24 mouse cellular contexts compared by ENCODE assay signal in the genomic region with DNA sequence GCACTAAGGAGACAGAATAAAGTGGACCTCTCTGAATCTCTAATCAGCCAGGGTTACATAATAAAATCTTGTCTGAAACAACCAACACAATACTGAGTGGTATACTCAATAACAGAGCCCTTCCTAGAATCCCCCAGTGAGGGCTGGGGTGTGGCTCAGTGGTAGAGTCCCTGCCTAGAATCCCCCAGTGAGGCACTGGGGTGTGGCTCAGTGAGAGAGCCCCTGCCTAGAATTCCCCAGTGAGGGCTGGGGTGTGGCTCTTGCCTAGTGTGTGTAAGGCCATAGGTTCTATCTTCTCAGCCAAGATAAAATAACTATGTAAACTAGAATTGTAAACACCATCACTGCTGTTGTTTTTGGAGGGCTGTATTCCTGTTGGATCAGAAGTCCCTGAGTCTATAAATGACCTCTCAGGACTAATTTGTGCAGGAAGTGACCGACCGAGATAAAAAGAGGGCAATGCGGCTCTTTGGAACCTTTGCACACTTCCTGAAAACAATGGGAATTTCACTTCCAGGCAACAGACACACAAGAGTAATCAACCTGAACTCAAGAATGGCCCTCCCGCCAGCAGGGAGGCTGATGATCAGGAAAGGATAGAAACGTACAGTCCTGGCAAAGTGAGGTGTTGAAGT. TPM values are rescaled to one million over a fixed set of nuclear protein-coding genes. Genes with fewer than 3 reads are reported as not detected.
DNase-seq lines count a peak whose midpoint lies in the region; ATAC-seq lines count a peak whose summit lies in the region.
"Had no signal": no experiment of that assay in that cellular context is flagged by ENCODE, and none has a peak within 500 bp of the region (broad histone marks: within the 10 kb centered on the region; RNA-seq: fewer than 3 reads in every experiment).

No protein-coding gene starts in this region.

- 55% methylated on average over 5 of the region's 5 CpGs for WGBS in heart, embryonic 11.5 days (ENCODE audit: insufficient replicate concordance)
- WGBS in kidney, embryonic 15.5 days, result 21% methylated on average over 5 of the region's 5 CpGs
- 66% methylated on average over 5 of the region's 5 CpGs for whole genome bisulfite sequencing in limb, embryonic 10.5 days
- 52% methylated on average over 5 of the region's 5 CpGs for WGBS in hindbrain, embryonic 10.5 days

- peak; percentile 60 for DNase-seq in heart, adult 8-10 months (ENCODE audit: low spot score)
- no peak for DNase-seq in kidney, adult 18-20 months
- peak; percentile 92 for DNase-seq in R1 (ENCODE audit: low read depth, low spot score)
- no peak for DNase-seq in limb, embryonic 10.5 days (ENCODE audit: low spot score)
- DNase-seq in hindbrain, embryonic 10.5 days (ENCODE audit: low spot score), result no peak
- DNase-seq: adrenal gland, postnatal 10 days; B cell, adult 2 months; cerebellum, adult 11 months; cerebellum, postnatal 10 days; left cerebral cortex, postnatal 4 days; liver, embryonic 13.5 days; lung, embryonic 14.5 days; right cerebral cortex, postnatal 14 days; thymus, adult 18-20 months had no signal

- H3K4me1 ChIP-seq in heart, embryonic 11.5 days (ENCODE audit: control insufficient read depth, insufficient read depth, low read length), result no peaks in the 10 kb centered on the region; the same call in 1 of the 2 replicates
- H3K4me1 ChIP-seq in kidney, embryonic 15.5 days, result peaks cover 46% of the 10 kb centered on the region
- peaks cover 49% of the 10 kb centered on the region for H3K4me1 ChIP-seq in limb, embryonic 10.5 days
- H3K4me1 ChIP-seq in hindbrain, embryonic 10.5 days (replicated peaks), result peaks cover 42% of the 10 kb centered on the region

- 0 out of 2 replicates have a peak, but pooled peaks cover 3% of the 10 kb centered on the region for H3K9me3 ChIP-seq in heart, embryonic 11.5 days (replicated peaks; ENCODE audit: control insufficient read depth, low read length)
- H3K9me3 ChIP-seq in kidney, embryonic 15.5 days (replicated peaks), result no peaks in the 10 kb centered on the region
- no peaks in the 10 kb centered on the region for H3K9me3 ChIP-seq in limb, embryonic 10.5 days (replicated peaks)
- peaks cover 6% of the 10 kb centered on the region; the same call in 1 of the 2 replicates for H3K9me3 ChIP-seq in hindbrain, embryonic 10.5 days
- H3K9me3 ChIP-seq: hindbrain, embryonic 15.5 days; intestine, embryonic 15.5 days had no signal

- H3K4me3 ChIP-seq in heart, embryonic 11.5 days (ENCODE audit: low read depth, low read length), result no peak overlapping the region
- no peak overlapping the region for H3K4me3 ChIP-seq in kidney, embryonic 15.5 days (replicated peaks)
- H3K4me3 ChIP-seq in limb, embryonic 10.5 days, result no peak overlapping the region
- no peak overlapping the region for H3K4me3 ChIP-seq in hindbrain, embryonic 10.5 days
- H3K4me3 ChIP-seq: intestine, embryonic 15.5 days had no signal

- H3K4me2 ChIP-seq in heart, embryonic 11.5 days, result no peak overlapping the region
- H3K4me2 ChIP-seq in kidney, embryonic 15.5 days, result 0 out of 2 replicates have a peak overlapping the region, but pooled peaks have one; percentile 93

- H3K27me3 ChIP-seq in heart, embryonic 11.5 days (ENCODE audit: control insufficient read depth, insufficient read depth, low read length), result no peaks in the 10 kb centered on the region; the same call in 1 of the 2 replicates
- no peaks in the 10 kb centered on the region for H3K27me3 ChIP-seq in kidney, embryonic 15.5 days
- no peaks in the 10 kb centered on the region for H3K27me3 ChIP-seq in limb, embryonic 10.5 days (ENCODE audit: low read depth, poor library complexity, severe bottlenecking)
- peaks cover 24% of the 10 kb centered on the region for H3K27me3 ChIP-seq in hindbrain, embryonic 10.5 days (ENCODE audit: insufficient read depth, poor library complexity, severe bottlenecking)
- H3K27me3 ChIP-seq: intestine, embryonic 15.5 days had no signal

- no peak overlapping the region for H3K9ac ChIP-seq in heart, embryonic 11.5 days (ENCODE audit: low read depth, low read length)
- H3K9ac ChIP-seq in kidney, embryonic 15.5 days, result no peak overlapping the region
- H3K9ac ChIP-seq: intestine, embryonic 15.5 days; liver, embryonic 13.5 days had no signal

- H3K36me3 ChIP-seq in heart, embryonic 11.5 days (ENCODE audit: control insufficient read depth, insufficient read depth, low read length), result no peaks in the 10 kb centered on the region
- peaks cover 7% of the 10 kb centered on the region; the same call in 1 of the 2 replicates for H3K36me3 ChIP-seq in kidney, embryonic 15.5 days
- peaks cover under 1% of the 10 kb centered on the region; the same call in 1 of the 2 replicates for H3K36me3 ChIP-seq in limb, embryonic 10.5 days
- H3K36me3 ChIP-seq in hindbrain, embryonic 10.5 days, result peaks cover under 1% of the 10 kb centered on the region; the same call in 1 of the 2 replicates
- H3K36me3 ChIP-seq: hindbrain, embryonic 15.5 days; intestine, embryonic 15.5 days; liver, embryonic 13.5 days had no signal

- no peak for ATAC-seq in heart, embryonic 11.5 days (replicated peaks; ENCODE audit: insufficient number of reproducible peaks, low FRiP score, low TSS enrichment)
- ATAC-seq in kidney, embryonic 15.5 days (replicated peaks; ENCODE audit: low FRiP score), result no peak
- ATAC-seq: activated CD4-positive, CD25-positive, alpha-beta regulatory T cell, adult 4 months; forebrain, embryonic 16.5 days; intestine, embryonic 15.5 days had no signal

- no peak overlapping the region for H3K27ac ChIP-seq in heart, embryonic 11.5 days (ENCODE audit: low read depth, low read length)
- H3K27ac ChIP-seq in kidney, embryonic 15.5 days, result peak overlapping the region; percentile 57
- peak overlapping the region; percentile 83; the same call in 1 of the 2 replicates for H3K27ac ChIP-seq in limb, embryonic 10.5 days
- H3K27ac ChIP-seq in hindbrain, embryonic 10.5 days, result no peak overlapping the region
- H3K27ac ChIP-seq: embryonic facial prominence, embryonic 13.5 days; hindbrain, embryonic 15.5 days; intestine, embryonic 15.5 days; left cerebral cortex, adult 2 months; liver, embryonic 13.5 days; macrophage had no signal

RNA-seq across cellular contexts. Expression of a gene that starts 1.2 kb away (rescaled TPM):
- 1 to 10 TPM; 3.3 to 8.5 (median 7.4) TPM for total RNA-seq in heart, adult 8-10 months (2022)
- 1.3 and 1.4 TPM in 2 replicates for polyA plus RNA-seq in heart, embryonic 11.5 days (2014; fragmentation: Nextera tagmentation; extraction: Ambion mirVana)
- polyA plus RNA-seq in kidney, embryonic 15.5 days (2015; fragmentation: Nextera tagmentation; extraction: Ambion mirVana), result 2.7 and 3.3 TPM in 2 replicates
- polyA plus RNA-seq in limb, embryonic 10.5 days (2016; fragmentation: Nextera tagmentation; extraction: Ambion mirVana), result 6.5 and 8.5 TPM in 2 replicates
- 1.8 and 2.9 TPM in 2 replicates for polyA plus RNA-seq in hindbrain, embryonic 10.5 days (2016; fragmentation: Nextera tagmentation; extraction: Ambion mirVana)
- total RNA-seq: neutrophil, adult 5-6 weeks had no signal

RNA-seq across cellular contexts. Expression of a gene that starts 17.0 kb away (rescaled TPM):
- 10 to 100 TPM; 61.4 to 77.3 (median 68.1) TPM for total RNA-seq in heart, adult 8-10 months (2022)
- 41.2 and 41.6 TPM in 2 replicates for polyA plus RNA-seq in heart, embryonic 11.5 days (2014; fragmentation: Nextera tagmentation; extraction: Ambion mirVana)
- 38.8 and 40.5 TPM in 2 replicates for polyA plus RNA-seq in kidney, embryonic 15.5 days (2015; fragmentation: Nextera tagmentation; extraction: Ambion mirVana)
- 45.7 and 48.7 TPM in 2 replicates for polyA plus RNA-seq in limb, embryonic 10.5 days (2016; fragmentation: Nextera tagmentation; extraction: Ambion mirVana)
- polyA plus RNA-seq in hindbrain, embryonic 10.5 days (2016; fragmentation: Nextera tagmentation; extraction: Ambion mirVana), result 47.8 and 51.1 TPM in 2 replicates

RNA-seq across cellular contexts. Expression of a gene that starts 34.9 kb away (rescaled TPM):
- total RNA-seq in heart, adult 8-10 months (2022), result 10 to 100 TPM; 32.0 to 45.7 (median 35.7) TPM
- polyA plus RNA-seq in heart, embryonic 11.5 days (2014; fragmentation: Nextera tagmentation; extraction: Ambion mirVana), result 5.4 and 6.9 TPM in 2 replicates
- 9.5 and 16.8 TPM in 2 replicates for polyA plus RNA-seq in kidney, embryonic 15.5 days (2015; fragmentation: Nextera tagmentation; extraction: Ambion mirVana)
- 3.2 and 6.4 TPM in 2 replicates for polyA plus RNA-seq in limb, embryonic 10.5 days (2016; fragmentation: Nextera tagmentation; extraction: Ambion mirVana)
- polyA plus RNA-seq in hindbrain, embryonic 10.5 days (2016; fragmentation: Nextera tagmentation; extraction: Ambion mirVana), result 2.8 and 4.9 TPM in 2 replicates

RNA-seq across cellular contexts. Expression of a gene that starts 45.2 kb away (rescaled TPM):
- total RNA-seq in heart, adult 8-10 months (2022), result under 1 TPM; 0.09 to 0.29 (median 0.26) TPM
- 9.0 and 10.8 TPM in 2 replicates for polyA plus RNA-seq in heart, embryonic 11.5 days (2014; fragmentation: Nextera tagmentation; extraction: Ambion mirVana)
- 0.76 and 1.0 TPM in 2 replicates for polyA plus RNA-seq in kidney, embryonic 15.5 days (2015; fragmentation: Nextera tagmentation; extraction: Ambion mirVana)
- 0.06 and 0.09 TPM in 2 replicates for polyA plus RNA-seq in limb, embryonic 10.5 days (2016; fragmentation: Nextera tagmentation; extraction: Ambion mirVana)
- polyA plus RNA-seq in hindbrain, embryonic 10.5 days (2016; fragmentation: Nextera tagmentation; extraction: Ambion mirVana), result 0.95 and 1.3 TPM in 2 replicates
- total RNA-seq: neutrophil, adult 5-6 weeks had no signal
- polyA plus RNA-seq: activated CD4-positive, CD25-positive, alpha-beta regulatory T cell, adult 4 months; macrophage had no signal

Comparison
In these comparisons a context has a peak if more than half of its experiments do, and no peak if none do; other contexts are left out.
1. DNase-seq: peak in heart, adult 8-10 months (single experiment) and R1 (single experiment); none in kidney, adult 18-20 months (single experiment), limb, embryonic 10.5 days (single experiment) and hindbrain, embryonic 10.5 days (single experiment).
2. H3K27ac ChIP-seq: peak in kidney, embryonic 15.5 days (single experiment) and limb, embryonic 10.5 days (single experiment); none in heart, embryonic 11.5 days (single experiment) and hindbrain, embryonic 10.5 days (single experiment).